Comparison of ENCODE assay signal across 8 mouse cellular contexts in the genomic region with DNA sequence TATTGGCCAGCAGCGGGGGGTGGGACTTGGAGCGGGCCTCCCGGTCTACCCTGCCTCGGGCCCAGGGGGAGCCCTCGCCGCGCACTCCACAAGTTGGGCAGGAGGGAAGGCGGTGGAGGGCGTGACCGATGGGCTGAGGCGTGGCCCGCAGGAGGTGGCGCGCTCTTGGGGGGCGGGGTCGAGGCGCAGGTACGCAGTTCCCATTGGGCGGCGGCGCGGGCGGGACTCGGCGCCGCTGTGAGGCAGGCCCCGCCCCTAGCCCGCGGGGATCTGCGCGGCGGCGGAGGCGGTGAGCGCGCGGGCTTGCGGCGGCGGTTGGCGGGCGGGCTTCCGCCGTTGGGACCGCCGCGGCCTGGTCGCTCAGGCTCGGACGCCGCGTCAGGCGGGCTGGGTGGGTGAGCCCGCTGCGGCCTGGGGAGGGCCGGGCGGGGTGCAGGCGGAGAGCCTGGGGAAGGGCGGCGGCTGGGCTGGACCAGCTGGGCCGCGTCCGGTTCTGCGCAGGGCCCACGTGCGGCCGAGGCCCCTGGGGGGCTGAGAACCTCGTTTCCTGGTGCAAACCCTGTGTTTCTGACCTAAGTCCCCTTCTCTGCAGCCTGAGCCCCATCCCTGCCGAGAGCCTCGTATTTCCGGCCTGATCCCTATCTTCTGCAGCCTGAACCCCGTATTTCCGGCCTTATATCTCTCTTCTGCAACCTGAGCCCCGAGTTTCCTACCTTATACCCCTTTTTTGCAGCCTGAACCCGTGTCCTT. TPM values are rescaled to one million over a fixed set of nuclear protein-coding genes. Genes with fewer than 3 reads are reported as not detected.
DNase-seq lines count a peak whose midpoint lies in the region; ATAC-seq lines count a peak whose summit lies in the region.

TSS of gene Mum1 (plus strand) at position 19 of the 750 bp plus-strand sequence.

- no peaks in the 10 kb centered on the region for H3K27me3 ChIP-seq in lung, embryonic 16.5 days (ENCODE audit: control insufficient read depth, insufficient read depth, low read depth, low read length)

- peak within 1 kb of the TSS; percentile 87 for H3K4me3 ChIP-seq in lung, embryonic 16.5 days (ENCODE audit: low read length)

- H3K36me3 ChIP-seq in lung, embryonic 16.5 days (ENCODE audit: control insufficient read depth, insufficient read depth, low read length) = peaks cover 14% of the 10 kb centered on the region

- peak within 1 kb of the TSS; percentile 94 for H3K4me2 ChIP-seq in lung, embryonic 16.5 days (ENCODE audit: low read depth, low read length)

- peaks cover 24% of the 10 kb centered on the region for H3K4me1 ChIP-seq in lung, embryonic 16.5 days (replicated peaks; ENCODE audit: control insufficient read depth, insufficient read depth, low read length)

- H3K9me3 ChIP-seq in lung, embryonic 16.5 days (ENCODE audit: control insufficient read depth, low read length) = no peaks in the 10 kb centered on the region

- H3K9ac ChIP-seq in lung, embryonic 16.5 days (ENCODE audit: low read length) = peak within 1 kb of the TSS; percentile 97

- H3K27ac ChIP-seq in lung, embryonic 16.5 days (ENCODE audit: low read length) = peak within 1 kb of the TSS; percentile 92

- WGBS in lung, embryonic 16.5 days = 0% methylated on average over 59 of the region's 75 CpGs

- peak; percentile 98 for DNase-seq in MN1 (ENCODE audit: low spot score)
- peak; percentile 98 for DNase-seq in cerebellum, adult 8-10 months
- peak; percentile 98 for DNase-seq in forelimb bud, embryonic 11.5 days (ENCODE audit: low read depth, low spot score)
- DNase-seq in layer of hippocampus, adult 9-10 months (ENCODE audit: low spot score) = peak; percentile 97
- DNase-seq in ovary, postnatal 36 days (ENCODE audit: low spot score) = peak; percentile 100
- peak; percentile 99 for DNase-seq in thymus, postnatal 25 days

- ATAC-seq in hematopoietic stem cell, adult 5-6 weeks (replicated peaks in 1 of 2; ENCODE audit: insufficient read depth in 1 of 2, low FRiP score in 2 of 2, low TSS enrichment in 1 of 2, low read depth in 1 of 2, poor library complexity in 2 of 2, severe bottlenecking in 2 of 2) = peak; percentile 99
- ATAC-seq in lung, embryonic 16.5 days (ENCODE audit: low read depth) = peak; percentile 99

RNA-seq across cellular contexts. Expression of gene Mum1, which starts in this region (rescaled TPM):
- 43.0 and 47.5 TPM in 2 replicates for total RNA-seq in hematopoietic stem cell, adult 5-6 weeks (2017)
- 66.4 and 68.7 TPM in 2 replicates for polyA plus RNA-seq in lung, embryonic 16.5 days (2015; fragmentation: Nextera tagmentation; extraction: Ambion mirVana)

Comparison
In these comparisons a context has a peak if more than half of its experiments do, and no peak if none do; other contexts are left out.
1. Peak in every context shown above with its lines: DNase-seq, ATAC-seq, H3K4me3 ChIP-seq and H3K27ac ChIP-seq.